Mouse (Mus musculus): ENCODE measurements around the gene Zfp974.

DNA sequence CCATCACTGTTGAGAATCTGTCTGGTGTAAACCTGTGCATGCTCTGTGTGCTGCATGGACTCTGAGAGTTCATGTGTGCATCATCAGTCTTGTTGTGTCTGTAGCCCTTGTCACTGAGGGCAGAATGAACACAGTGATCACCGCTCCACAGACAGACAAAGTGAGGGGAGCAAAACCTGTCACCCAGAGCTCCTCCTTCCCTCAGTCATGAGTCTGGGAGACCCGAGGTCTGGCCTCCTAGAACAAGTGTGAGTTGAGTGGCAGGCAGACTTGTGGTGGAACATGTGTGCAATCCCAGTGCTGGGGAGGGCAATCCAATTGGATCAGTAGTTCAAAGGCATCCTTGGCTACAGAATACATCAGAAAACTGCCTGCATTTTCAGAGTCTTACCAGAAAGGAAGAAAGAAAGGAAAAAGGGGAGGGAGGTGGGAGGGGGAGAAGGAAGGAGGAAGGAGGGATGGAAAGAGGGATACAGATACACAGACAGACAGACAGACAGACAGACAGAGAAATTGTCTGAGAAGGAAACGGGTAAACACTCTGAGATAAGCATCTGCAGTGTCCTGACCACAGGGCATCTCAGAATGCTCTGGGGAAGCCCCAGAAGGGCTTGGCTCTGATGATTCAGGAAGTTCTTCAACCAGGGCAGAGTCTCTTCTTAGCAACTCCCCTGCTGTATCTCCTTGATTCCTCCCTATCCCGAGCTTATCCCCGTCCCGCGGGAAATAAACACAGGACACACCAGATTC is 4.0 kb upstream of the Zfp974 start:
- TF ChIP-seq POLR2A (IDR thresholded peaks at IDR 0.05; ENCODE audit: extremely low read depth, insufficient read depth, low read length) (no peak), CTCF (IDR thresholded peaks at IDR 0.05; ENCODE audit: extremely low read depth, insufficient read depth, low read length) (no peak)
